Mouse (Mus musculus): ENCODE measurements around the gene Nfkbil1.

- TF ChIP-seq CTCF (IDR thresholded peaks at IDR 0.05; ENCODE audit: low read depth), result peak; percentile 25
- TF ChIP-seq EP300 (IDR thresholded peaks at IDR 0.05; ENCODE audit: low read depth), result no peak
These were observed 43.9 kb downstream of the Nfkbil1 start for GRCm38 (mm10) chr17:35191723-35192122.

Measured in liver, postnatal 0 days (tissue).